Mouse (Mus musculus) brown adipose tissue, adult 24 weeks (tissue): ENCODE results near the gene Ppp5c. TPM values are rescaled to one million over a fixed set of nuclear protein-coding genes. Genes with fewer than 3 reads are reported as not detected.
A peak's percentile ranks its signal among the peaks of the same experiment; 100 is the strongest.

ENCODE experiments used
- H3K27ac ChIP-seq: fragments of 200-500 bp; replicated peaks from 2 replicates; pipeline ENCODE4 v1.5.1; 2012; ENCODE audit warnings: low read depth, mild to moderate bottlenecking, low read length
- H3K4me1 ChIP-seq: fragments of 200-500 bp; 2 replicates; pipeline ENCODE4 v1.6.1; 2012; ENCODE audit warnings: low read length, mixed read lengths; ENCODE audit not compliant: control insufficient read depth, insufficient read depth, insufficient read length
- H3K4me3 ChIP-seq: fragments of 200-500 bp; 2 replicates; pipeline ENCODE4 v1.5.1; 2012; ENCODE audit warnings: low read depth, mild to moderate bottlenecking, low read length, moderate library complexity; ENCODE audit not compliant: insufficient read depth
- polyA plus RNA-seq: library from polyadenylated mRNA; stranded (reverse); fragments of >200 nt; gene quantifications from 2 replicates; pipeline ENCODE4 v1.2.4, GENCODE M21; 2012; ENCODE audit not compliant: missing spikeins, insufficient read depth, insufficient read length

Gene Ppp5c
- polyA plus RNA-seq, 1 experiment = 41.0 TPM

- Histone ChIP-seq H3K4me1 (no peaks in the 10 kb centered on the region; the same call in none of the 2 replicates), H3K27ac (no peak overlapping the region), H3K4me3 (no peak overlapping the region)
These were observed 18.3 kb downstream of the Ppp5c start for GRCm38 (mm10) chr7:17009326-17010009.

DNA sequence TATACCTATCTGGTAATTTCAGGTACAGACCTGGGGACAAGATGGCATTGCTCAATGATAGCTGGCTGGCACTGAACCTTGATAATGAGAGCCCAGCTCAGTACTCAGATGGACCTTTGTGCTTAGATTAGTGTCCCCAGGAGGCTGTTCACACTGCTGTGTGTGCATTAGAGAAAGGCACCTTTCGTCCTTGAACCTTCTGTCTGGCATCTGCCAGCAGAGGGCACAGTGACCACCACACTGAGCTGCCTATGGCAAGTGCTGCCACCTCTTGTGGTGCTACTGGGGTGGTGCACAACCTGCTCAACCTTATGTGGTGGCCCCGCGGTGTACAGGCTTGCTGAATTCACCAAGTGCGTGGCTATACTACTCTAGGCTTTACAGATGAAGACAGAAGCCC lies 20.4 kb downstream of the Ppp5c start:
- Histone ChIP-seq H3K27ac (no peak overlapping the region), H3K4me3 (no peak overlapping the region)

DNA sequence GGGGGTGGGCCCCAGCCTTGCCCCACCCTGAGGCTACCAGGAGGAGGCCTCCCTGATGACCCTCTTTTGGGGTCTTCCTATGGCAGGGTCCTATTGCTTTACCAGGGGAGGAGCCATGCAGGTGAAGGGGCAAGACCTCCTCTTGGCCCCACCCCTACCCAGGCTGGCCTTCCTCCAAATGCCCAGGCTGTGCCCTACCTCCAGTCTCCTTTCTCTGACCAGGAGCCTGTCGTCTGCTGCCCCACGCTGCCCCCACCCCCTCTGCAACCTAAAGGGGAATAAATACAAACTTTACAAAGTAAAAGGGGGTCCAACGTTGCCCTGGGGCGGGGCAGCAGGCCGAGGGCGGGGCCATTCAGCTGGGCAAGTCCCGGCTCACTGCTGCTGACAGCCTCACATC lies 23.0 kb downstream of the Ppp5c start:
- peaks cover 7% of the 10 kb centered on the region for H3K4me1 ChIP-seq
- no peak overlapping the region for H3K27ac ChIP-seq
- H3K4me3 ChIP-seq = no peak overlapping the region

More for the DNA sequence above, 20.4 kb downstream of the Ppp5c start:
- peaks cover 7% of the 10 kb centered on the region for H3K4me1 ChIP-seq

DNA sequence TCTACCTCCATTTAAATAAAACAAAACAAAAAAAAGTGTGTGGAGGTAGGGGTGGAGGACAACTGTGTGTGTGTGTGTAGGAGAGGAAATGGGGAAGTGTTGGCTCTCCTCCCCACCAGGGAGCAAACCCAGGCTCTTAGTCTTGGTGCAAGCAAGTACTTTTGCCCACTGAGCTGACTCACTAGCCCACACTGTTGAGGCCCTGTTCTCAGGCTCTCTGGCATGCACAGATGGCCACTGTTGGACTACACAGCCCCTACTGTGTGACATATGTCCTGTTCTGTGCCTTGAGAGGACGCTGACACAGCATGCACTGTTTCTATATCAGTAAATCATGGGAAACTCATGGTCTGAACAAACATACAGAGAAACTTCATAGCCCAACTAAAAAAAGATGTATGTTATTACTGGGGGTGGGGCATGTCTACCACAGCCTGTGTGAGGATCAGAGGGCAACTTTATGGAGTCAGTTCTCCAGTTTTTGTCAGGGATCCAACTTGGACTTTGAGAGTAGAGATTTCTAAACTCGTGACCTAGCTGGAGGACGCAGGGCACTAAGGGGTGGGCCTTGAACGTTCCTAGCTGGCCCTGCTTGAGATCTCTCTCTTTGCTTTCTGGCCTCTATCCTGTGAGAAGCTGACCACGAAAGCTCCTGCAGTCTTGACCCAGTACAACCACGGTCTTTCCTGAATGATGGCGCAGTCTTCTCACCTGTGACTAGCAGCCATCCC lies 24.3 kb downstream of the Ppp5c start:
- Histone ChIP-seq H3K4me1 (peaks cover 7% of the 10 kb centered on the region), H3K4me3 (no peak overlapping the region), H3K27ac (peak overlapping the region; percentile 39; the same call in 1 of the 2 replicates)

DNA sequence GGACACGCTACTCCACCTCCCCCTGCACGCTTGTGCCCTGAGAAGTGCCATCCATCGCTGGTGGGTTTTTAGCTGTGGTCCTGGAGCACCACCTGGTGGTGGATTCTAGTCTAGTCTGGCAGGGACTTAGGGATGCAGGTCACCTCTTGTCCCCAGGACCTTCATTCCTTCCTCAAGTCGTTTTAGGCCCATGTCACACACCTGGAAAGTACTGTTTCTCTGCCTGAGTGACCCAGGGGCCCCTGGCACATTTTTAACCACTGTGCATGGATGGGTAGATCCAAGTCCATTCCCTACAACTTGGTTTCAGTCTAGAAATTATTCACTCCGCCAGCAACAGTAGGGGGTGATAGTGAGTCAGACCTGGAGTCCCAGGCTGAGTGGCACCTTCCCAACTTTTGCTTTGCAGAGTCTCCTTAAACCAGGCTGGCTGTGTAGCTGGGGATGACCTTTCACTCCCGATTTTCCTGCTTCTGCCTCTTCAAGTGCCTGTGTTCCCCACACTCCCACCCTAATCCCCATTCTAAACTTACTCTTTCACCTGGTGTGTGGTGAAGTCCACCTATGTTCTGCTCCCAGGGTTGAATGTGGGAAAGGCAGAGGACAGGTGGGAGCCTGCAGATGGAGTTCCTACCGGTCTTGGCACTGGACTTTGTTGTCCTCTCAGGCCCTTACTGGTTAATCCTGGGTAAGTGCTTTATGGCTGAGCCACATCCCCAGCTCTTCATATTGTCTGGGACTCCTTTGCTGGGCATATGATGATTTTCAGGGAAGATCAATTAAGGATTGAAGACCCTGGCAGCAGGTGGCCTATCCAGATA lies 25.1 kb downstream of the Ppp5c start:
- peaks cover 7% of the 10 kb centered on the region for H3K4me1 ChIP-seq
- no peak overlapping the region for H3K4me3 ChIP-seq
- 0 out of 2 replicates have a peak overlapping the region, but pooled peaks have one; percentile 8 for H3K27ac ChIP-seq

GRCm38 (mm10) chr7:16999650-17000049 lies 28.1 kb downstream of the Ppp5c start:
- no peak overlapping the region for H3K4me3 ChIP-seq
- peaks cover 7% of the 10 kb centered on the region for H3K4me1 ChIP-seq
- no peak overlapping the region for H3K27ac ChIP-seq

DNA sequence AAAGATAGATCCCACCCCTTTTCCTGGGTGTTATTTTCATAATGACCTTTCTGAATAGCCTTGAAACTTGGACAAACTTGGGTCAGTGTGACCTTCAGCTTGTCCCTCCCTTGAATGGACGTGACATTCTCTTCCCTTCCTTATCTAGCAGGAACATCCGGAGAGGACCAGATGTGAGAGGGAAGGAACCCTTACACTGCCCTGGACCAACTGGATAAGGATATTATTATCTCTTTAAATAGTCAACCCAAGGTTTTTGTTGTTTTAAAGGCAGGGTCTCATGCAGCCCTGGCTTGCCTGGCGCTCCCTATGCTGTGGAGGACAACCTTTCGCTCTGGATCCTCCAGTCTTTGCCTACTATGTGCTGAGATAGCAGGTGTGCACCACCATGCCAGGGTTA lies 28.5 kb downstream of the Ppp5c start:
- Histone ChIP-seq H3K27ac (no peak overlapping the region), H3K4me1 (peaks cover 5% of the 10 kb centered on the region), H3K4me3 (no peak overlapping the region)

DNA sequence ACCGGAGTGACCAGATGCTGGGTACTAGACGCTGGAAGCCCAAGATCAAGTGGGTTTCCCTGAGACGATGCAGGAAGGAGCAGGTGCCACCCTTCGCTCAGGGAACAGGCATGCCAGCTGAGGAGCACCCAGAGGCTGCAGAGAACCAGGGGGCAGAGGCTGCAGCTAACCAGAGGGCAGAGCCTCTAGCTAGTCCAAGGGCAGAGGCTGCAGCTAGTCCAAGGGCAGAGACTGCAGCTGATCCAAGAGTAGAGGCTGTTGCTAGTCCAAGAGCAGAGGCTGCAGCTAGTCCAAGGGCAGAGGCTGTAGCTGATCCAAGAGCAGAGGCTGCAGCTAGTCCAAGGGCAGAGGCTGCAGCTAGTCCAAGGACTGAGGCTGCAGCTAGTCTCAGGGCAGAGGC lies 32.4 kb downstream of the Ppp5c start:
- H3K4me1 ChIP-seq = peaks cover 2% of the 10 kb centered on the region; the same call in 1 of the 2 replicates
- no peak overlapping the region for H3K27ac ChIP-seq
- H3K4me3 ChIP-seq = no peak overlapping the region

DNA sequence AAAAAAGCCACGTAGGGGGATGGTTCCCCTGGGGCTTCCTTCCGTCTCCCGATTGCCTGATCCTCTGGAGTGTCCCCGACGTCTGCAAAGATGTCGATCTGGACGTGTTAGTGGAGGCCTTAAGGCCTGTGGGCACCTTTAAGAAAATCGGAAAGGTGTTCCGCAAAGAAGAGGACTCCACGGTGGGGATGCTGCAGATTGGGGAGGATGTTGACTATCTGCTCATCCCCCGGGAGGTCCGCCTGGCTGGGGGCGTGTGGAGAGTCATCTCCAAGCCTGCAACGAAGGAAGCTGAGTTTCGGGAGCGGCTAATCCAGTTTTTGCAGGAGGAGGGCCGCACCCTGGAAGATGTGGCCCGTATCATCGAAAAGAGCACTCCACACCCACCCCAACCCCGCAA lies 33.3 kb downstream of the Ppp5c start:
- peak overlapping the region; percentile 41 for H3K4me3 ChIP-seq
- H3K27ac ChIP-seq = no peak overlapping the region
- peaks cover 2% of the 10 kb centered on the region; the same call in 1 of the 2 replicates for H3K4me1 ChIP-seq

DNA sequence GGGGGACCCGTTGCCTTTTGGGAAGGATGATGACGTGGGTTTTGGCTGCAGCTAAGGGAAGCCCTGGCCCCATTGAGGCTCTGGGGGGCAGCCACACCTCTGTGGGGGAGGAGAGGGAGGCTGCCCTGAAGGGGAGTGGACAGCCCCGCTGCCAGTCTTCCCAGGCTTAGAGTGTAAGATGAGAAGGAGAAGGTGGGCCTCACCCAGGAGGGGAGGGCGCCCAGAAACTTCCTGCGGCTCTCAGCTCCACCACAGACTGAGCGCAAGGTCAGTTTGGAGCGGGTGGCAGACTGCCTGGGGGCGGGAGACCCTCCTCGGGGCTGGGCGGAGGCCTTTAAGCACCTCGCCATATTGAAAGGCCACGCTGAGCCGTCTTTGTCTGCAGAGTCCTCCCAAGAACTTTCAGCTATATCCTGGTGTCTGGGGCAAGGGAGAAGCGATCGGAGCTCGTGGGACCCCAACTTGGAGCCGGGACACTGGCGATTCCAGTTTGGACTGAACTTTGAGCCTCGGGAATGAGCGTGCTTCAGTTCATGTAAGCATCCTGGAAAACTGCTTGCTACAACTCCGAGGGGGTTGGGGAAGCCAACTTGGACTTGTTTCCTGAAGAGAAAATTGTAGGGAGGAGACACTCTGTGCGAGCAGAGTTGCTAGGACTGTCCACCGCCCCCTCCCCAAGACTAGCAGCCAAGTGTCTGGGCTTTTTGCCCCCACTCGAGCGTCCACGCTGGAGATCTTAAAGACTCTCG lies 33.9 kb downstream of the Ppp5c start:
- Histone ChIP-seq H3K4me3 (peak overlapping the region; percentile 41), H3K4me1 (peaks cover 2% of the 10 kb centered on the region; the same call in 1 of the 2 replicates), H3K27ac (no peak overlapping the region)

- Histone ChIP-seq H3K27ac (no peak within 1 kb of the TSS), H3K4me3 (no peak within 1 kb of the TSS), H3K4me1 (peaks cover 2% of the 10 kb centered on the region; the same call in 1 of the 2 replicates)
These were observed 35.3 kb downstream of the Ppp5c start, which contains the start of gene Ccdc8 for GRCm38 (mm10) chr7:16992451-16992807. Gene Ccdc8, plus strand, starts transcription at chr7:16992708.

- H3K4me3 ChIP-seq = no peak overlapping the region
- H3K27ac ChIP-seq = no peak overlapping the region
These were observed 35.9 kb downstream of the Ppp5c start for GRCm38 (mm10) chr7:16991681-16992450.

GRCm38 (mm10) chr7:16990006-16990744 lies 37.5 kb downstream of the Ppp5c start:
- Histone ChIP-seq H3K4me3 (no peak overlapping the region; the same call in 1 of the 2 replicates), H3K27ac (0 out of 2 replicates have a peak overlapping the region, but pooled peaks have one; percentile 5), H3K4me1 (peaks cover 8% of the 10 kb centered on the region)

More at GRCm38 (mm10) chr7:16991681-16992450, 35.9 kb downstream of the Ppp5c start:
- H3K4me1 ChIP-seq = peaks cover 7% of the 10 kb centered on the region
